Mouse (Mus musculus) cerebellum, adult 2 months (tissue): ENCODE measurements around the gene Scgn. TPM values are rescaled to one million over a fixed set of nuclear protein-coding genes. Genes with fewer than 3 reads are reported as not detected.
A peak's percentile ranks its signal among the peaks of the same experiment; 100 is the strongest.

Experiments used
- DNase-seq, 2 experiments: peaks; one replicate each; pipeline ENCODE4 v3.0.0; 2021
- H3K27ac ChIP-seq: fragments of 200-500 bp; 2 replicates; pipeline ENCODE4 v1.5.1; 2012; ENCODE audit warnings: low read length, control low read depth, inconsistent platforms; ENCODE audit not compliant: insufficient read depth
- H3K27me3 ChIP-seq: fragments of 200-500 bp; 2 replicates; pipeline ENCODE4 v1.6.1; 2012; ENCODE audit warnings: inconsistent platforms, mild to moderate bottlenecking, low read length, moderate library complexity; ENCODE audit not compliant: control insufficient read depth, insufficient read depth
- H3K4me1 ChIP-seq: fragments of 200-500 bp; 2 replicates; pipeline ENCODE4 v1.6.1; 2011; ENCODE audit warnings: low read length; ENCODE audit not compliant: control insufficient read depth, insufficient read depth
- H3K4me3 ChIP-seq: fragments of 200-500 bp; replicated peaks from 2 replicates; pipeline ENCODE3; 2011; ENCODE audit warnings: mild to moderate bottlenecking, low read depth, low read length, control low read depth; ENCODE audit not compliant: insufficient read depth
- CTCF ChIP-seq: fragments of 200-500 bp; IDR thresholded peaks from 2 replicates; pipeline ENCODE4 v1.5.1; 2011; ENCODE audit warnings: low read depth, mild to moderate bottlenecking, control low read depth, low read length, moderate library complexity, borderline replicate concordance; ENCODE audit not compliant: insufficient read depth
- POLR2A ChIP-seq: fragments of 200-500 bp; IDR thresholded peaks from 2 replicates; pipeline ENCODE4 v1.6.1; 2011; ENCODE audit warnings: low read length, control low read depth, borderline replicate concordance; ENCODE audit not compliant: insufficient read depth
- WGBS: fragments of 180-500 bp; shearing (Covaris S2); methylation state at CpG from one replicate; pipeline ENCODE4 v1.1.7; 2018; 5-methylcytosine and 5-hydroxymethylcytosine counted together
- polyA plus RNA-seq: library from polyadenylated mRNA; depleted of rRNA; stranded (reverse); fragments of >200 nt; gene quantifications from 2 replicates; pipeline ENCODE4 v1.2.3, GENCODE M21; 2012

Gene Scgn
- polyA plus RNA-seq, 1 experiment, result 0.21 TPM

DNA sequence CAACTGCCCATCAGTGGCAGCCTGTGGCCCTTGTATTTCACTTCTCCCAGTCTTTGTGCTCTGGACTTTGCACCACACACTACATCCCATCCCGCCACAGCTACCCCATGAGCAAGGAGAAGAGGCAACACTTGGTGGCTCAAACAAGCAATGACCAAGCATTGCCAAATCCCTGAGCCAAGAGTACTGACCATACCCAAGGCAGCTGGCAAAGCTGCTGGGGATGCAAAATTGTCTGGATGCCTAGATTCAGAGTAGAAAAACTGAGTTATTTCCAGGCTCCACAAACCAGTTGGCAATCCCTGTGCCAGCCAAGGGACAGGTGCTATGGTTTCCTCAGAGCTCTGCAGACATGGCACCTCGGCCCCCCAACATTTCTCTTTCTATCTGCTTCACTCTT, 10.1 kb upstream of the Scgn start:
- Histone ChIP-seq H3K27ac (no peak overlapping the region), H3K4me1 (peaks cover 10% of the 10 kb centered on the region), H3K27me3 (no peaks in the 10 kb centered on the region), H3K4me3 (no peak overlapping the region)
- DNase-seq, result peak in 1 of 2 experiments; percentile 5
- TF ChIP-seq CTCF (no peak), POLR2A (no peak)
- 20% methylated on average over 2 of the region's 2 CpGs for WGBS

DNA sequence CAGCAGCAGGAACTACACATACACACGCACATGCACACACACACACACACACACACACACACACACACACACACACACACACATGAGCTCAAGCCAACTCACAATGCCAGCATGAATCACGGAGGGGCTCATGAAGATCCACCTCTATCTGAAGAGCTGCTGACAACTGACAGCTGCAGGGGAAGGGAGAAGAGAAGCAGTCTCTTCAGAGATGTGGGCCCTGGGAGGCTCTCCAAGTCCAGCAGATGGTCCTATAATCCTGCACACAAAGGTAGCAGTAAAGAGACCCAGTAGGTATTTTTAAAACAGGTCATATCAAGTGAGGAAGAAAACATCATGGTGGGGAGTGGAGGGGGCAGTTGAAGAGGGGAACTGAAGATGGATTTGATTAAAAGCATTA, 7.8 kb upstream of the Scgn start:
- no peak overlapping the region for H3K27ac ChIP-seq
- H3K27me3 ChIP-seq, result no peaks in the 10 kb centered on the region
- 20% methylated on average over 2 of the region's 2 CpGs for WGBS
- TF ChIP-seq CTCF, result no peak
- no peak for TF ChIP-seq POLR2A
- no peak overlapping the region for H3K4me3 ChIP-seq
- H3K4me1 ChIP-seq, result peaks cover 10% of the 10 kb centered on the region
- peak in 1 of 2 experiments; percentile 17 for DNase-seq

DNA sequence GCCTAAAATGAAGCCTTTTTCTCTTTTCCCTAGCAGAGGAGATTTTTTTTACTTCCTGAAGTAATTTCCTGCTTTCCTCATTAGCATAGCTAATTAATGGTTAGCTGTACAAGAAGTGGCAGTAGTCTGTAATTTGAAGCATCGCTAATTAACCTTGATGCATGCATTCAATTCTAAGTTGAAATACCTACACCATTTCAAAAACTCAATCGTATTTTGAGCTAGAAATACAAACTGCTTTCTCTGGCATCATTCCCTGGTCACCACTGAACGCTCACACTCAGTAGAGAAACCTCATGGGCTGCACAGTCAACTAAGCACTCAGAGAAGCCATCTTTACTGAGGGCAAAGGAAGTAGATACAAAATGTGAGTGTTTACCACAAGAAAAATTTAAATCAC, 3.7 kb upstream of the Scgn start:
- 74% methylated on average over 3 of the region's 3 CpGs for WGBS
- H3K4me3 ChIP-seq, result no peak overlapping the region
- TF ChIP-seq CTCF (no peak), POLR2A (no peak)
- H3K27me3 ChIP-seq, result no peaks in the 10 kb centered on the region
- H3K27ac ChIP-seq, result no peak overlapping the region
- peaks cover 9% of the 10 kb centered on the region for H3K4me1 ChIP-seq
- DNase-seq, result no peak

DNA sequence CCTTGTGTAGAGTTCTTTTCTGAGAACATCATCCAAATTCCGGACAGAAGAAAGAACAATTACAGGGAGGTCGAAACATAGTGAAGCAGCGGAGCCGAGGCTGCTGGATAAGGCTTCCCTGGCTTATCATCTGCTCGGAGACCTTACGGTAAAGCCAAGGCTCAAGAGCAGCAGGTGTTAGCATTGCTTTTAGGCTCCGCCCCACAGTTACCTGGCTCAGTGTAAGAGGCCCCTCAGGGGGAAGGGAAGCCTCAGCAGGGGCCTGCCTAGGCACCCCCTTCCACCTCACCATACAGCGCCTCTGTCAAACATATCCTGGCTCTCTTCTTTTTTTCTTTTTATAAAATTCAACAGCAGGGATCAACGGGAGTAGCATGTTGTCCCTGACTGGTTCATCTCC, 3.0 kb upstream of the Scgn start:
- H3K27ac ChIP-seq, result no peak overlapping the region
- WGBS, result 25% methylated on average over 9 of the region's 9 CpGs
- H3K4me3 ChIP-seq, result no peak overlapping the region
- no peaks in the 10 kb centered on the region for H3K27me3 ChIP-seq
- no peak for TF ChIP-seq POLR2A
- no peak for TF ChIP-seq CTCF
- DNase-seq, result no peak
- H3K4me1 ChIP-seq, result peaks cover 9% of the 10 kb centered on the region

DNA sequence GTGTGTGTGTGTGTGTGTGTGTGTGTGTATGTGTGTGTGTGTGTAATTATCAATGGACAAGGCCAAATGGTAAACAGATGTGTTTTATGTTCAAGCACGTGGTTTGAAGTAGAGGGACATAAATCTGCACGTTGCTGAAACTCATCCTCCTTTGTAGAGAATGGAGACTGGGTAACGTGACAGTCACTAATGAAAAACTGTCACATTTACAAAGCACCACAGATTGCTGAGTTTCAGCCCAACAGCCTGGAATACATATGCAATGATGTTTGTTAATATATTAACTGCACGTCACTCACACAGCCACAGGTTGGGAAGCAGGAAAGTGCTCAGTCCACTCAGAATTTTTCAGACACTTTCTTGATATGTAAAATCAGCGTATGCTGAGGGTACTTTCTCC, 563 bp downstream of the Scgn start:
- peaks cover 4% of the 10 kb centered on the region; the same call in 1 of the 2 replicates for H3K4me1 ChIP-seq
- no peak overlapping the region for H3K4me3 ChIP-seq
- H3K27me3 ChIP-seq, result no peaks in the 10 kb centered on the region
- DNase-seq, result no peak
- 49% methylated on average over 5 of the region's 5 CpGs for WGBS
- H3K27ac ChIP-seq, result no peak overlapping the region
- no peak for TF ChIP-seq CTCF
- no peak for TF ChIP-seq POLR2A

DNA sequence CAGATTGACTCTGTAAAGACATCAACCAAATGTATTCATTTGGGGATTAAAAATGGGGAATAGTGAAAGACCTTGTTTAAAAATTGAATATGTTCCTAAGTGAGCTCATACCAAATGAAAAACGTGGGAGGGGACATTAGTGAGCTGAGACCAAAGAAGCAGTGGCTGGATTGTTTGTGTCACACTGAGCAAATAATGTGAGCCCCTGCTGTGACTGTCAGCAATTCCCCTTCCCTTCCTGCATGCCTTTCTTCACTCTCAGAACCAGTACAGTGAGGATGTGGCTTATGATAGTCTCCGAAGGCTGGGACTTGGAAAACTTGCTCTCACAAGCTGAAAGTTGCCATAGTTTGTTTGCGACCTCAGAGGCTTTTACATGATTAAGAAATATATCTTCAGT, 5.9 kb downstream of the Scgn start:
- H3K4me1 ChIP-seq, result no peaks in the 10 kb centered on the region
- TF ChIP-seq POLR2A (no peak), CTCF (no peak)
- H3K4me3 ChIP-seq, result no peak overlapping the region

DNA sequence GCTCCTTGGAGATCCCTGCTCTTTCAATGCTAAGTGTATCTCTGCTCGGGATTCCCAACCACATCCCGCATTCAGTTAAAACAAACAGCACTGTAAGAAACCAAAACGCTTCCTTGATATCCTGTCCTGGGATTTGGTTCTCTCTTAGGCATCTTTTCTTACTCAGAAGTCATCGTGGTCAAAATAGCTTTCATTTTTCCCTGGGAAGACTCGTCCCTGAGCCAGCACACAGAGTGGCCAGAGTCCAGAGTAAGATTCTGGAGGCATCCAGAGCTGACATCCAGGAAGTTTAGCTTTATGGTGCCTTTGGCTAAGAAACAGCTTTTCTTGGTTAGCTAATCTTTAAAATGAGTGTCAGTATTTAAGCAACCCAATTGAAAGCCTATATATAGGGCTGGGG, 18.7 kb downstream of the Scgn start:
- TF ChIP-seq POLR2A (no peak), CTCF (no peak)
- 75% methylated on average over 5 of the region's 5 CpGs for WGBS
- no peak overlapping the region for H3K27ac ChIP-seq
- H3K4me3 ChIP-seq, result no peak overlapping the region
- no peaks in the 10 kb centered on the region for H3K27me3 ChIP-seq
- H3K4me1 ChIP-seq, result no peaks in the 10 kb centered on the region
- no peak for DNase-seq

More for the DNA sequence above, 5.9 kb downstream of the Scgn start:
- no peak for DNase-seq
- WGBS, result 37% methylated on average over 3 of the region's 3 CpGs
- H3K27ac ChIP-seq, result no peak overlapping the region
- no peaks in the 10 kb centered on the region for H3K27me3 ChIP-seq

DNA sequence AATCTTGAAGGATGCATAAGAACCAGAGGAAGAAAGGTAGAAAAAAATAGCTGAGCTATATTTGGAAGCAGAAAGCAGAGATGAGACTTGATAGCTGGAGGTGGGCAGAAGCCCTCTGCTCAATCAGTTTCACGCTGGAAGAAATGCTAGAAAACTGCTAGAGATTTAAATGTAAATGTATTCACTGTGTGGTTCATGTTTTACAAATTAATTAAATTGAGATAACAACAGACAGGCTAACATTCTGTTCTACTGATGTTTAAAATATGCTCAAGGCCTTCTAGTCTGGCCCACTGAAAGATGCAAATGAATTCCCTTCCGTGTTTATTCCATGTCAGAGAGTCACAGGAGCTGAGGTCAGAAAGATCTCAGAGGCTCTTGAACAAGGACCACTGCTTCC, 19.1 kb downstream of the Scgn start:
- DNase-seq, result no peak
- no peak overlapping the region for H3K4me3 ChIP-seq
- no peaks in the 10 kb centered on the region for H3K27me3 ChIP-seq
- H3K27ac ChIP-seq, result no peak overlapping the region
- TF ChIP-seq CTCF, result no peak
- no peak for TF ChIP-seq POLR2A
- no peaks in the 10 kb centered on the region for H3K4me1 ChIP-seq
- WGBS, result 76% methylated on average over 2 of the region's 2 CpGs
